Mouse (Mus musculus) forebrain, embryonic 10.5 days (tissue): ENCODE measurements around the gene Mfn1. TPM values are rescaled to one million over a fixed set of nuclear protein-coding genes. Genes with fewer than 3 reads are reported as not detected.

Source experiments
- DNase-seq: peaks from one replicate; pipeline ENCODE4 v3.0.0-alpha.2; 2017; ENCODE audit warnings: low spot score; ENCODE audit errors: extremely low spot score
- H3K27ac ChIP-seq: fragments of 300-500 bp; sonication (generic); 2 replicates; pipeline ENCODE4 v1.5.1; 2016; ENCODE audit warnings: mild to moderate bottlenecking
- H3K27me3 ChIP-seq: fragments of 300-500 bp; sonication (generic); 2 replicates; pipeline ENCODE4 v1.6.1; 2016; ENCODE audit warnings: mild to moderate bottlenecking; ENCODE audit not compliant: poor library complexity, severe bottlenecking
- H3K36me3 ChIP-seq: fragments of 300-500 bp; sonication (generic); replicated peaks from 2 replicates; pipeline ENCODE4 v1.6.1; 2016; ENCODE audit warnings: mild to moderate bottlenecking, moderate library complexity
- H3K4me1 ChIP-seq: fragments of 300-500 bp; sonication (generic); 2 replicates; pipeline ENCODE4 v1.6.1; 2016
- H3K4me3 ChIP-seq: fragments of 300-500 bp; sonication (generic); 2 replicates; pipeline ENCODE4 v1.5.1; 2016; ENCODE audit warnings: mild to moderate bottlenecking, moderate library complexity
- H3K9me3 ChIP-seq: fragments of 300-500 bp; sonication (generic); 2 replicates; pipeline ENCODE4 v1.6.1; 2016; ENCODE audit warnings: mild to moderate bottlenecking, moderate library complexity
- WGBS: fragments of 180-500 bp; shearing (Covaris S2); methylation state at CpG from one replicate; pipeline ENCODE4 v1.1.7; 2016; 5-methylcytosine and 5-hydroxymethylcytosine counted together
- polyA plus RNA-seq: library from polyadenylated mRNA; unstranded; fragments of >200 nt; fragmentation: Nextera tagmentation; extraction: Ambion mirVana; gene quantifications from 2 replicates; pipeline ENCODE4 v1.2.1, GENCODE M21; 2016

Mfn1 gene
- polyA plus RNA-seq, 1 experiment from 2014 or later, result 27.2 TPM

- WGBS, result 70% methylated on average over 1 of the region's 1 CpGs
- Histone ChIP-seq H3K27me3 (no peaks in the 10 kb centered on the region), H3K9me3 (no peaks in the 10 kb centered on the region), H3K27ac (no peak overlapping the region), H3K36me3 (peaks cover 70% of the 10 kb centered on the region), H3K4me1 (no peaks in the 10 kb centered on the region), H3K4me3 (no peak overlapping the region)
- DNase-seq, result no peak
Observed at GRCm38 (mm10) chr3:32535692-32536091, 6.4 kb downstream of the Mfn1 start.

GRCm38 (mm10) chr3:32537556-32537955, 8.3 kb downstream of the Mfn1 start:
- Histone ChIP-seq H3K4me1 (no peaks in the 10 kb centered on the region), H3K36me3 (peaks cover 63% of the 10 kb centered on the region), H3K4me3 (no peak overlapping the region), H3K9me3 (no peaks in the 10 kb centered on the region), H3K27ac (no peak overlapping the region), H3K27me3 (no peaks in the 10 kb centered on the region)
- DNase-seq, result no peak
- 78% methylated on average over 1 of the region's 1 CpGs for WGBS

GRCm38 (mm10) chr3:32538091-32538490, 8.8 kb downstream of the Mfn1 start:
- no peaks in the 10 kb centered on the region for H3K27me3 ChIP-seq
- no peak for DNase-seq
- 94% methylated on average over 5 of the region's 5 CpGs for WGBS
- no peaks in the 10 kb centered on the region for H3K9me3 ChIP-seq
- H3K4me1 ChIP-seq, result no peaks in the 10 kb centered on the region
- no peak overlapping the region for H3K27ac ChIP-seq
- peaks cover 68% of the 10 kb centered on the region for H3K36me3 ChIP-seq
- H3K4me3 ChIP-seq, result no peak overlapping the region

- Histone ChIP-seq H3K9me3 (no peaks in the 10 kb centered on the region), H3K27me3 (no peaks in the 10 kb centered on the region), H3K36me3 (peaks cover 56% of the 10 kb centered on the region), H3K4me1 (no peaks in the 10 kb centered on the region), H3K4me3 (no peak overlapping the region), H3K27ac (no peak overlapping the region)
- 92% methylated on average over 1 of the region's 1 CpGs for WGBS
- no peak for DNase-seq
Observed at GRCm38 (mm10) chr3:32553061-32553460, 23.8 kb downstream of the Mfn1 start.

- no peak overlapping the region for H3K4me3 ChIP-seq
- no peak overlapping the region for H3K27ac ChIP-seq
- peaks cover 4% of the 10 kb centered on the region; the same call in 1 of the 2 replicates for H3K9me3 ChIP-seq
- no peaks in the 10 kb centered on the region for H3K27me3 ChIP-seq
- WGBS, result 95% methylated on average over 6 of the region's 6 CpGs
- no peaks in the 10 kb centered on the region for H3K4me1 ChIP-seq
- no peak for DNase-seq
- H3K36me3 ChIP-seq, result peaks cover 64% of the 10 kb centered on the region
Observed at GRCm38 (mm10) chr3:32563401-32563800, 34.1 kb downstream of the Mfn1 start.

GRCm38 (mm10) chr3:32573086-32573485, 43.8 kb downstream of the Mfn1 start:
- Histone ChIP-seq H3K36me3 (peaks cover 62% of the 10 kb centered on the region), H3K9me3 (peaks cover 7% of the 10 kb centered on the region; the same call in 1 of the 2 replicates), H3K27ac (no peak overlapping the region), H3K4me1 (peaks cover 4% of the 10 kb centered on the region; the same call in 1 of the 2 replicates), H3K4me3 (no peak overlapping the region), H3K27me3 (no peaks in the 10 kb centered on the region)
- DNase-seq, result no peak
- 96% methylated on average over 2 of the region's 2 CpGs for WGBS

- Histone ChIP-seq H3K4me1 (peaks cover 4% of the 10 kb centered on the region; the same call in 1 of the 2 replicates), H3K9me3 (no peaks in the 10 kb centered on the region), H3K27ac (no peak overlapping the region), H3K36me3 (peaks cover 55% of the 10 kb centered on the region), H3K27me3 (no peaks in the 10 kb centered on the region), H3K4me3 (no peak overlapping the region)
- DNase-seq, result no peak
- WGBS, result 55% methylated on average over 9 of the region's 9 CpGs
Observed at GRCm38 (mm10) chr3:32573881-32574280, 44.6 kb downstream of the Mfn1 start.

GRCm38 (mm10) chr3:32575151-32575550, 45.9 kb downstream of the Mfn1 start:
- H3K27ac ChIP-seq, result no peak overlapping the region
- no peaks in the 10 kb centered on the region for H3K9me3 ChIP-seq
- no peak overlapping the region for H3K4me3 ChIP-seq
- WGBS, result 94% methylated on average over 3 of the region's 3 CpGs
- DNase-seq, result no peak
- H3K27me3 ChIP-seq, result no peaks in the 10 kb centered on the region
- H3K4me1 ChIP-seq, result peaks cover 4% of the 10 kb centered on the region; the same call in 1 of the 2 replicates
- H3K36me3 ChIP-seq, result peaks cover 46% of the 10 kb centered on the region

GRCm38 (mm10) chr3:32578772-32579171, 49.5 kb downstream of the Mfn1 start:
- no peak for DNase-seq
- peaks cover 58% of the 10 kb centered on the region for H3K36me3 ChIP-seq
- 93% methylated on average over 5 of the region's 5 CpGs for WGBS

GRCm38 (mm10) chr3:32580738-32581137, 51.5 kb downstream of the Mfn1 start:
- H3K9me3 ChIP-seq, result no peaks in the 10 kb centered on the region
- WGBS, result 90% methylated on average over 3 of the region's 3 CpGs
- H3K27me3 ChIP-seq, result no peaks in the 10 kb centered on the region
- no peak for DNase-seq
- H3K27ac ChIP-seq, result no peak overlapping the region
- peaks cover 53% of the 10 kb centered on the region for H3K36me3 ChIP-seq
- H3K4me1 ChIP-seq, result no peaks in the 10 kb centered on the region
- no peak overlapping the region for H3K4me3 ChIP-seq

More at GRCm38 (mm10) chr3:32578772-32579171, 49.5 kb downstream of the Mfn1 start:
- no peaks in the 10 kb centered on the region for H3K27me3 ChIP-seq
- H3K4me3 ChIP-seq, result no peak overlapping the region
- no peak overlapping the region for H3K27ac ChIP-seq
- no peaks in the 10 kb centered on the region for H3K9me3 ChIP-seq
- peaks cover 1% of the 10 kb centered on the region; the same call in 1 of the 2 replicates for H3K4me1 ChIP-seq

GRCm38 (mm10) chr3:32581911-32582310, 52.6 kb downstream of the Mfn1 start:
- Histone ChIP-seq H3K4me3 (no peak overlapping the region), H3K27me3 (no peaks in the 10 kb centered on the region), H3K9me3 (no peaks in the 10 kb centered on the region), H3K36me3 (peaks cover 51% of the 10 kb centered on the region), H3K27ac (no peak overlapping the region), H3K4me1 (no peaks in the 10 kb centered on the region)
- no peak for DNase-seq
- 88% methylated on average over 3 of the region's 3 CpGs for WGBS

- H3K36me3 ChIP-seq, result peaks cover 51% of the 10 kb centered on the region
- no peaks in the 10 kb centered on the region for H3K4me1 ChIP-seq
- WGBS, result 92% methylated on average over 4 of the region's 4 CpGs
- no peak overlapping the region for H3K27ac ChIP-seq
- H3K4me3 ChIP-seq, result no peak overlapping the region
- H3K27me3 ChIP-seq, result no peaks in the 10 kb centered on the region
- DNase-seq, result no peak
- H3K9me3 ChIP-seq, result no peaks in the 10 kb centered on the region
Observed at GRCm38 (mm10) chr3:32583489-32583888, 54.2 kb downstream of the Mfn1 start.

- H3K4me3 ChIP-seq, result no peak overlapping the region
- no peak overlapping the region for H3K27ac ChIP-seq
- WGBS, result 89% methylated on average over 3 of the region's 3 CpGs
- no peaks in the 10 kb centered on the region for H3K9me3 ChIP-seq
- DNase-seq, result no peak
- no peaks in the 10 kb centered on the region for H3K27me3 ChIP-seq
- peaks cover 54% of the 10 kb centered on the region for H3K36me3 ChIP-seq
- H3K4me1 ChIP-seq, result no peaks in the 10 kb centered on the region
Observed at GRCm38 (mm10) chr3:32586274-32586673, 57.0 kb downstream of the Mfn1 start.

GRCm38 (mm10) chr3:32595080-32595479, 65.8 kb downstream of the Mfn1 start:
- Histone ChIP-seq H3K9me3 (no peaks in the 10 kb centered on the region), H3K4me1 (no peaks in the 10 kb centered on the region), H3K27ac (no peak overlapping the region), H3K27me3 (no peaks in the 10 kb centered on the region), H3K4me3 (no peak overlapping the region), H3K36me3 (no peaks in the 10 kb centered on the region; the same call in 1 of the 2 replicates)
- 90% methylated on average over 4 of the region's 4 CpGs for WGBS
- no peak for DNase-seq
